Comparison of ENCODE assay signal across 12 mouse cellular contexts in the genomic region with DNA sequence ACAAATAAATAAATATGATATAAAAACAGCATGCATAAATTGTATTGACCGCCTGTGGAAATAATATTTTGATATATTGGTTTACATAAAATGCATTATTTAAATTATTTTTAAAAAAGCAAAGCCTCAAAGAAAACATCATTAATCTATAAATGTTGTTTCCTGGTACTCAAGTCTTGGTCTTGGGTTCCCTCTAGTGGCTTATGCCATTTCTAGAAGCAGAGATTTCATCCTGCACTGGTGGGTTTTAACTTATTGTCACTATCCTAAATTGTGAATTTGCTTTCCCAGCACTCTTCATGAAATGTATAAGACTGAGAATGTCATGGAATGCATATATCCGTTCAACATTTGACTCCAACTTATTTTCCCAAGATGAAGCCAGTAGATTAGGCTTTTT. TPM values are rescaled to one million over a fixed set of nuclear protein-coding genes. Genes with fewer than 3 reads are reported as not detected.
A peak's percentile ranks its signal among the peaks of the same experiment; 100 is the strongest.
DNase-seq lines count a peak whose midpoint lies in the region; ATAC-seq and TF ChIP-seq lines count a peak whose summit lies in the region.
"Had no signal": no experiment of that assay in that cellular context is flagged by ENCODE, and none has a peak within 500 bp of the region (broad histone marks: within the 10 kb centered on the region; RNA-seq: fewer than 3 reads in every experiment).

No protein-coding gene starts in this region.

- H3K36me3 ChIP-seq in forebrain, embryonic 14.5 days (ENCODE audit: control insufficient read depth, insufficient read depth, low read length) = no peaks in the 10 kb centered on the region
- no peaks in the 10 kb centered on the region for H3K36me3 ChIP-seq in forebrain, embryonic 16.5 days (ENCODE audit: control insufficient read depth, insufficient read depth)
- H3K36me3 ChIP-seq: neural tube, embryonic 15.5 days; stomach, embryonic 15.5 days had no signal

- H3K4me3 ChIP-seq in forebrain, embryonic 14.5 days (ENCODE audit: low read depth, low read length) = no peak overlapping the region
- H3K4me3 ChIP-seq in forebrain, embryonic 16.5 days (replicated peaks; ENCODE audit: low read length) = no peak overlapping the region
- no peak overlapping the region for H3K4me3 ChIP-seq in layer of hippocampus, adult 2 months
- H3K4me3 ChIP-seq: neural tube, embryonic 15.5 days; stomach, embryonic 15.5 days had no signal

- ATAC-seq in forebrain, embryonic 14.5 days = no peak
- no peak for ATAC-seq in forebrain, embryonic 16.5 days

- WGBS in forebrain, embryonic 14.5 days = 64% methylated on average over 2 of the region's 2 CpGs
- 73% methylated on average over 2 of the region's 2 CpGs for WGBS in forebrain, embryonic 16.5 days

- no peak overlapping the region for H3K9ac ChIP-seq in forebrain, embryonic 14.5 days (ENCODE audit: low read length)
- H3K9ac ChIP-seq in forebrain, embryonic 16.5 days (replicated peaks; ENCODE audit: low read depth, low read length) = no peak overlapping the region
- H3K9ac ChIP-seq: neural tube, embryonic 15.5 days; stomach, embryonic 15.5 days had no signal

- no peak overlapping the region for H3K4me2 ChIP-seq in forebrain, embryonic 14.5 days (ENCODE audit: low read length)
- no peak overlapping the region for H3K4me2 ChIP-seq in forebrain, embryonic 16.5 days (ENCODE audit: low read length)
- H3K4me2 ChIP-seq: neural tube, embryonic 15.5 days; stomach, embryonic 15.5 days had no signal

- peak; percentile 16 for DNase-seq in forebrain, embryonic 14.5 days (ENCODE audit: low spot score)
- peak in 1 of 2 experiments; percentile 26 for DNase-seq in layer of hippocampus, adult 2 months (ENCODE audit: low spot score in 2 of 2)
- DNase-seq in layer of hippocampus, adult 8-10 months (ENCODE audit: low spot score in 2 of 2) = no peak
- peak; percentile 15 to 33 for DNase-seq in B cell, adult 2 months
- peak; percentile 33 for DNase-seq in brain, adult 2 months (ENCODE audit: low read depth, low spot score)
- no peak for DNase-seq in spleen, adult 12 weeks (ENCODE audit: low spot score)
- DNase-seq in urinary bladder, postnatal 4 days (ENCODE audit: low spot score in 2 of 2) = no peak

- H3K27ac ChIP-seq in forebrain, embryonic 14.5 days (ENCODE audit: low read depth, low read length) = no peak overlapping the region
- H3K27ac ChIP-seq in forebrain, embryonic 16.5 days (ENCODE audit: low read length) = no peak overlapping the region
- no peak overlapping the region for H3K27ac ChIP-seq in layer of hippocampus, adult 2 months
- H3K27ac ChIP-seq: neural tube, embryonic 15.5 days; stomach, embryonic 15.5 days had no signal

- no peaks in the 10 kb centered on the region for H3K9me3 ChIP-seq in forebrain, embryonic 14.5 days (replicated peaks; ENCODE audit: control insufficient read depth, low read length)
- no peaks in the 10 kb centered on the region for H3K9me3 ChIP-seq in forebrain, embryonic 16.5 days (ENCODE audit: control insufficient read depth, low read length)
- H3K9me3 ChIP-seq: neural tube, embryonic 15.5 days; stomach, embryonic 15.5 days had no signal

- peak; percentile 87 for TF ChIP-seq CTCF in layer of hippocampus, adult 2 months (conservative IDR thresholded peaks at IDR 0.05)

- H3K4me1 ChIP-seq in forebrain, embryonic 14.5 days (ENCODE audit: control insufficient read depth, insufficient read depth, low read length) = no peaks in the 10 kb centered on the region
- H3K4me1 ChIP-seq in forebrain, embryonic 16.5 days (replicated peaks; ENCODE audit: control insufficient read depth, insufficient read depth, low read length) = no peaks in the 10 kb centered on the region
- H3K4me1 ChIP-seq: neural tube, embryonic 15.5 days; stomach, embryonic 15.5 days had no signal

- no peaks in the 10 kb centered on the region for H3K27me3 ChIP-seq in forebrain, embryonic 14.5 days (replicated peaks; ENCODE audit: control insufficient read depth, insufficient read depth, low read length)
- no peaks in the 10 kb centered on the region for H3K27me3 ChIP-seq in forebrain, embryonic 16.5 days (replicated peaks; ENCODE audit: control insufficient read depth, insufficient read depth, low read length)
- H3K27me3 ChIP-seq: neural tube, embryonic 15.5 days; stomach, embryonic 15.5 days had no signal

RNA-seq across cellular contexts. Expression of a gene that starts 29.0 kb away (rescaled TPM):
- 1.7 and 1.9 TPM in 2 replicates for polyA plus RNA-seq in forebrain, embryonic 14.5 days (2014; fragmentation: Nextera tagmentation; extraction: Ambion mirVana)
- polyA plus RNA-seq in forebrain, embryonic 16.5 days (2015; fragmentation: Nextera tagmentation; extraction: Ambion mirVana) = 1.6 and 1.8 TPM in 2 replicates
- under 1 TPM; 0.59 to 0.90 TPM for total RNA-seq in layer of hippocampus, adult 2 months (2021)
- 1 to 10 TPM in 3 of 4 experiments, under 1 TPM in 1; 0.99 to 3.7 (median 2.3) TPM for total RNA-seq in layer of hippocampus, adult 8-10 months (2022)

RNA-seq across cellular contexts. Expression of a gene that starts 29.0 kb away (rescaled TPM):
- polyA plus RNA-seq in forebrain, embryonic 14.5 days (2014; fragmentation: Nextera tagmentation; extraction: Ambion mirVana) = 0.39 and 0.74 TPM in 2 replicates
- 0.11 and 0.28 TPM in 2 replicates for polyA plus RNA-seq in forebrain, embryonic 16.5 days (2015; fragmentation: Nextera tagmentation; extraction: Ambion mirVana)
- total RNA-seq in layer of hippocampus, adult 2 months (2021) = not detected
- total RNA-seq in layer of hippocampus, adult 8-10 months (2022) = not detected
- total RNA-seq: layer of hippocampus, postnatal 10 days had no signal
- polyA plus RNA-seq: lung, embryonic 16.5 days; stomach, embryonic 15.5 days had no signal

Comparison
In these comparisons a context has a peak if more than half of its experiments do, and no peak if none do; other contexts are left out.
1. DNase-seq: peak in forebrain, embryonic 14.5 days (single experiment), B cell, adult 2 months (2 of 2) and brain, adult 2 months (single experiment); none in layer of hippocampus, adult 8-10 months (0 of 2), spleen, adult 12 weeks (single experiment) and urinary bladder, postnatal 4 days (0 of 2).